Mouse (Mus musculus) spleen, adult 2 months (tissue): ENCODE measurements around the gene Rfesd. TPM values are rescaled to one million over a fixed set of nuclear protein-coding genes. Genes with fewer than 3 reads are reported as not detected.

Experiments used
- DNase-seq, 2 experiments: peaks; one replicate each; pipeline versions ENCODE4 v3.0.0 to v3.0.0-alpha.2; 2012 to 2021; ENCODE audit warnings: low spot score in 2 of 2, low read depth in 1 of 2
- H3K27ac ChIP-seq: fragments of 200-500 bp; 2 replicates; pipeline ENCODE4 v1.5.1; 2012; ENCODE audit warnings: low read length, inconsistent platforms; ENCODE audit not compliant: insufficient read depth
- H3K27me3 ChIP-seq: fragments of 200-500 bp; 2 replicates; pipeline ENCODE4 v1.6.1; 2012; ENCODE audit warnings: mild to moderate bottlenecking, moderate library complexity, low read length, inconsistent platforms; ENCODE audit not compliant: control insufficient read depth, insufficient read depth
- H3K36me3 ChIP-seq: fragments of 200-500 bp; 2 replicates; pipeline ENCODE4 v1.6.1; 2012; ENCODE audit warnings: mild to moderate bottlenecking, low read length, inconsistent platforms; ENCODE audit not compliant: control insufficient read depth, insufficient read depth
- H3K4me1 ChIP-seq: fragments of 200-500 bp; 2 replicates; pipeline ENCODE4 v1.6.1; 2011; ENCODE audit warnings: inconsistent platforms; ENCODE audit not compliant: control insufficient read depth, insufficient read depth, insufficient read length
- H3K4me3 ChIP-seq: fragments of 200-500 bp; 2 replicates; pipeline ENCODE4 v1.5.1; 2011; ENCODE audit warnings: mild to moderate bottlenecking, inconsistent platforms; ENCODE audit not compliant: insufficient read depth, insufficient read length; ENCODE audit errors: extremely low read depth
- CTCF ChIP-seq: fragments of 200-500 bp; IDR thresholded peaks from 2 replicates; pipeline ENCODE4 v1.5.1; 2011; ENCODE audit warnings: mild to moderate bottlenecking, inconsistent platforms; ENCODE audit not compliant: insufficient read depth, insufficient read length, insufficient replicate concordance; ENCODE audit errors: extremely low read depth
- POLR2A ChIP-seq: fragments of 200-500 bp; IDR thresholded peaks from 2 replicates; pipeline ENCODE4 v1.6.1; 2011; ENCODE audit warnings: low read depth, low read length, inconsistent platforms
- WGBS: fragments of 180-500 bp; shearing (Covaris S2); methylation state at CpG from one replicate; pipeline ENCODE4 v1.1.7; 2018; 5-methylcytosine and 5-hydroxymethylcytosine counted together
- polyA plus RNA-seq: library from polyadenylated mRNA; depleted of rRNA; stranded (reverse); fragments of >200 nt; gene quantifications from 2 replicates; pipeline ENCODE4 v1.2.3, GENCODE M21; 2012; rRNA removed

Rfesd gene
- polyA plus RNA-seq = 2.8 and 3.4 TPM in 2 replicates

DNA sequence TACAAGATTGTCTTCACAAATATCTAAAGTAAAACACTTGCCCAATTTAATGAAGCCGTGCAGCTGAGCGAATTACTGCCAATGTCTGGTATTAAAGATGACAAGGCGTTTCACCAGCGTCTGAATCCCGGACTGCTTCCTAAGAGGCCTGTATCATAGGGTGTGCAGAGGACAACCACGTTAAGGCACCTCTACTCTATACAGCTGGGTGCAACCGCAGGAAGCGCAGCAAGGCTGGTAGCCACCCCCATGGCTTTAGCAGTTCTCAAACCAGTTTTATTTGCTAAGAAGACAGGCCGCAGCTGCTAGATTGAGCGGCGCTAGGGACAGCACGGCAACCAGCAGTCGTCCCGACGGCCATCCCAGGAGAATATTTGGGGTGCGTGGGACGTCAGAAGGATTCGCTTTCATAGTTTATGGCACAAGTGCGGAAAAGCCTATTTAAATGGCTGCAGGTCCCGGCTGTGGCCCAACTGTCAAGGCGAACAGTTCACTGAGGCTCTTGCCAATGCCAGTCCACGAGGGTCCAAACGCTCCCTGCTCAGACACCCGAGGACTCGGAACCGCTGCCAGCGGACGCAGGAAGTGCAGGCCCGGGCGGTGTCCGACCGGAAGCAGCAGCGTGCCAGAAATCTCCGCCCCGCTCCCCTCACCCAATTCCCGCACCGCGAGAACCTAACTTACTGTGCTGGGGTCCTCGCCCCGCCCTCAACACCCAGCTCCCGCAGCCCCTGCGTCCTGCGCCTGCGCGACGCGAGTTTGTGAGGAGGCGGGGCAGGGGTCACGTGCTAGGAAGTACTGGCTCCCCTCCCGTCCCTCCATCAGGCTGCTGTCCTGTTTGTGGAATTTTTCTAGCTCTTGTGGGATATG is at the start of gene Rfesd:
Gene Rfesd (minus strand): TSS at position 746 of the 870 bp plus-strand sequence.
- no peaks in the 10 kb centered on the region for H3K36me3 ChIP-seq
- peak within 1 kb of the TSS; percentile 83 for H3K4me3 ChIP-seq
- TF ChIP-seq CTCF (no peak), POLR2A (peak; percentile 71)
- under 1% methylated on average over 50 of the region's 50 CpGs for WGBS
- 0 out of 2 replicates have a peak, but pooled peaks cover 2% of the 10 kb centered on the region for H3K4me1 ChIP-seq
- peak; percentile 93 to 98 for DNase-seq
- peak within 1 kb of the TSS; percentile 96 for H3K27ac ChIP-seq
- no peaks in the 10 kb centered on the region for H3K27me3 ChIP-seq

GRCm38 (mm10) chr13:76064363-76064945 is 45.9 kb upstream of the Rfesd start:
- Histone ChIP-seq H3K4me1 (no peaks in the 10 kb centered on the region), H3K27ac (no peak overlapping the region), H3K27me3 (no peaks in the 10 kb centered on the region), H3K4me3 (no peak overlapping the region), H3K36me3 (peaks cover 5% of the 10 kb centered on the region)
- TF ChIP-seq CTCF (no peak), POLR2A (no peak)
- 94% methylated on average over 13 of the region's 13 CpGs for WGBS
- no peak for DNase-seq

- no peak for DNase-seq
- no peak overlapping the region for H3K27ac ChIP-seq
- peaks cover 5% of the 10 kb centered on the region for H3K36me3 ChIP-seq
- H3K4me3 ChIP-seq = no peak overlapping the region
- H3K27me3 ChIP-seq = no peaks in the 10 kb centered on the region
- no peak for TF ChIP-seq POLR2A
- no peak for TF ChIP-seq CTCF
- no peaks in the 10 kb centered on the region for H3K4me1 ChIP-seq
- 90% methylated on average over 4 of the region's 4 CpGs for WGBS
Measured at GRCm38 (mm10) chr13:76063548-76063947, 45.0 kb upstream of the Rfesd start.

- H3K27me3 ChIP-seq = no peaks in the 10 kb centered on the region
- peaks cover 5% of the 10 kb centered on the region for H3K36me3 ChIP-seq
- 88% methylated on average over 3 of the region's 3 CpGs for WGBS
- H3K4me1 ChIP-seq = no peaks in the 10 kb centered on the region
- H3K4me3 ChIP-seq = no peak overlapping the region; the same call in 1 of the 2 replicates
- H3K27ac ChIP-seq = no peak overlapping the region
- DNase-seq = no peak
- TF ChIP-seq POLR2A (no peak), CTCF (no peak)
Measured at GRCm38 (mm10) chr13:76062569-76062968, 44.0 kb upstream of the Rfesd start.

DNA sequence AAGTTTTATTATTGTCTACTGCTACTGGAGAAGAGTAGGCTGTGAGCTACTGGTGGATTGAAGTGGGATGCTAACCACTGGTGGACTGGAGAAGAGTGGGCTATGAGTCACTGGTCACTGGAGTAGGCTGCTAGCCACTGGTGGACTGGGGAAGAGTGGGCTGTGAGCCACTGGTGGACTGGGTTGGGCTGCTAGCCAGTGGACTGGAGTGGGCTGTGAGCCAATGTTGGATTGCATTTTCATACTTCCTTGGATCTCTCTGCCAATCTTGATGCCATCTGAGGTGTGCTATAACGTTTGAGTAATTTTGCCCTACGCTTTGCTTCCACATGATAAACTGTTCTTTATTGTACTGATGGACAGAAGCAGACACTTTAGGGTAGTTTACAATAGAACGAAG is 43.6 kb upstream of the Rfesd start:
- Histone ChIP-seq H3K27me3 (no peaks in the 10 kb centered on the region), H3K4me3 (no peak overlapping the region), H3K36me3 (peaks cover 5% of the 10 kb centered on the region), H3K27ac (no peak overlapping the region), H3K4me1 (no peaks in the 10 kb centered on the region)
- 89% methylated on average over 3 of the region's 3 CpGs for WGBS
- no peak for TF ChIP-seq POLR2A
- TF ChIP-seq CTCF = no peak
- DNase-seq = no peak

DNA sequence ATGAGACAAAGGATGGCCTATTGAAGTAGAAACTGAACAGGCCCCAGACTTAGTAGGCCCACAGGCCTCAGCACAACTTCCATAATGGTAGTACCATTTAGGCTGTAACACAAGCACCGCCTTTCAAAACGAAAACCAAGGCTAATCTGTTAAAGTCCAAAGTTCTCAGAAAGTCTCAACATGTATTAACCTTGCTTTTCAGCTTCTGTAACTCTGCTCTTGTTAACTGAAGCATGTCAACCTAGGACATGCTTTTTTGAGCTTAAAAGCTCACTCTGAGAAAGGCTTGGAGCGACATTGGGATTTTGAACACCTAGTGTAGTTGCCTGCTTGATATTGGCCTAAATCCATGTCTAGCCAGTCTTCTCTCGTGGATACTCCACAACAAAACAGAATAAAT is 41.1 kb upstream of the Rfesd start:
- DNase-seq = no peak
- H3K27ac ChIP-seq = no peak overlapping the region
- peaks cover 10% of the 10 kb centered on the region for H3K4me1 ChIP-seq
- H3K4me3 ChIP-seq = no peak overlapping the region
- 93% methylated on average over 4 of the region's 4 CpGs for WGBS
- peaks cover 4% of the 10 kb centered on the region for H3K36me3 ChIP-seq
- peaks cover 8% of the 10 kb centered on the region; the same call in 1 of the 2 replicates for H3K27me3 ChIP-seq
- no peak for TF ChIP-seq CTCF
- no peak for TF ChIP-seq POLR2A
